Mouse (Mus musculus) hindbrain, embryonic 16.5 days (tissue): Measurements from ENCODE around the gene Zrsr2. TPM values are rescaled to one million over a fixed set of nuclear protein-coding genes. Genes with fewer than 3 reads are reported as not detected.

Source experiments
- ATAC-seq: fragments of 200-750 bp; cut with Nextera tagmentation; 2 replicates; pipeline ENCODE4 v1.8.0; 2017; ENCODE audit warnings: moderate TSS enrichment, moderate library complexity
- H3K27ac ChIP-seq: fragments of 300-500 bp; sonication (generic); 2 replicates; pipeline ENCODE4 v1.5.1; 2014; ENCODE audit warnings: low read depth, mild to moderate bottlenecking, control low read depth, low read length, moderate library complexity
- H3K27me3 ChIP-seq: fragments of 300-500 bp; sonication (generic); replicated peaks from 2 replicates; pipeline ENCODE4 v1.6.1; 2014; ENCODE audit warnings: low read length; ENCODE audit not compliant: control insufficient read depth, insufficient read depth
- H3K36me3 ChIP-seq: fragments of 300-500 bp; sonication (generic); 2 replicates; pipeline ENCODE4 v1.6.1; 2014; ENCODE audit warnings: mild to moderate bottlenecking, low read length, moderate library complexity, mixed read lengths; ENCODE audit not compliant: control insufficient read depth, insufficient read depth
- H3K4me1 ChIP-seq: fragments of 300-500 bp; sonication (generic); 2 replicates; pipeline ENCODE4 v1.6.1; 2014; ENCODE audit warnings: low read depth, low read length; ENCODE audit not compliant: control insufficient read depth, insufficient read depth
- H3K4me2 ChIP-seq: fragments of 300-500 bp; sonication (generic); 2 replicates; pipeline ENCODE4 v1.6.1; 2014; ENCODE audit warnings: mild to moderate bottlenecking, low read length, control low read depth, moderate library complexity
- H3K4me3 ChIP-seq: fragments of 300-500 bp; sonication (generic); 2 replicates; pipeline ENCODE4 v1.5.1; 2014; ENCODE audit warnings: mild to moderate bottlenecking, low read length, control low read depth, moderate library complexity
- H3K9ac ChIP-seq: fragments of 300-500 bp; sonication (generic); 2 replicates; pipeline ENCODE4 v1.6.1; 2014; ENCODE audit warnings: low read depth, mild to moderate bottlenecking, control low read depth, low read length, moderate library complexity
- H3K9me3 ChIP-seq: fragments of 300-500 bp; sonication (generic); 2 replicates; pipeline ENCODE4 v1.6.1; 2014; ENCODE audit warnings: mild to moderate bottlenecking, low read length, moderate library complexity; ENCODE audit not compliant: control insufficient read depth
- WGBS: fragments of 180-500 bp; shearing (Covaris S2); extraction: QIAGEN DNeasy Blood & Tissue Kit; methylation state at CpG from one replicate; pipeline ENCODE4 v1.1.7; 2014; 5-methylcytosine and 5-hydroxymethylcytosine counted together
- polyA plus RNA-seq: library from polyadenylated mRNA; unstranded; fragments of >200 nt; fragmentation: Nextera tagmentation; extraction: Ambion mirVana; gene quantifications from 2 replicates; pipeline ENCODE4 v1.2.1, GENCODE M21; 2015

Gene Zrsr2
- polyA plus RNA-seq, 1 experiment from 2014 or later, result 60.1 TPM

- H3K36me3 ChIP-seq, result no peaks in the 10 kb centered on the region; the same call in 1 of the 2 replicates
- no peak overlapping the region for H3K27ac ChIP-seq
- H3K4me2 ChIP-seq, result peak overlapping the region; percentile 64
- peak overlapping the region; percentile 83 for H3K9ac ChIP-seq
- 39% methylated on average over 12 of the region's 12 CpGs for WGBS
- 0 out of 2 replicates have a peak, but pooled peaks have one; percentile 1 for ATAC-seq
- no peaks in the 10 kb centered on the region for H3K9me3 ChIP-seq
- H3K27me3 ChIP-seq, result no peaks in the 10 kb centered on the region
- no peaks in the 10 kb centered on the region for H3K4me1 ChIP-seq
- H3K4me3 ChIP-seq, result peak overlapping the region; percentile 67
Observed at GRCm38 (mm10) chrX:163957381-163957780, 1.1 kb downstream of the Zrsr2 start.

GRCm38 (mm10) chrX:163951618-163952017, 6.8 kb downstream of the Zrsr2 start:
- H3K27ac ChIP-seq, result no peak overlapping the region
- H3K4me1 ChIP-seq, result no peaks in the 10 kb centered on the region
- H3K4me2 ChIP-seq, result no peak overlapping the region
- peaks cover 5% of the 10 kb centered on the region; the same call in 1 of the 2 replicates for H3K36me3 ChIP-seq
- H3K9me3 ChIP-seq, result no peaks in the 10 kb centered on the region
- H3K27me3 ChIP-seq, result no peaks in the 10 kb centered on the region
- H3K4me3 ChIP-seq, result no peak overlapping the region
- ATAC-seq, result no peak
- H3K9ac ChIP-seq, result no peak overlapping the region
- 86% methylated on average over 1 of the region's 1 CpGs for WGBS

GRCm38 (mm10) chrX:163944381-163944780, 14.1 kb downstream of the Zrsr2 start:
- Histone ChIP-seq H3K4me3 (no peak overlapping the region), H3K4me2 (no peak overlapping the region), H3K9me3 (no peaks in the 10 kb centered on the region), H3K36me3 (peaks cover 4% of the 10 kb centered on the region), H3K27ac (no peak overlapping the region), H3K27me3 (no peaks in the 10 kb centered on the region), H3K4me1 (no peaks in the 10 kb centered on the region), H3K9ac (no peak overlapping the region)
- 78% methylated on average over 3 of the region's 3 CpGs for WGBS
- no peak for ATAC-seq

GRCm38 (mm10) chrX:163938587-163938986, 19.9 kb downstream of the Zrsr2 start:
- WGBS, result 94% methylated on average over 6 of the region's 6 CpGs
- no peak overlapping the region for H3K9ac ChIP-seq
- no peak overlapping the region for H3K27ac ChIP-seq
- no peak for ATAC-seq
- H3K4me2 ChIP-seq, result no peak overlapping the region
- H3K36me3 ChIP-seq, result peaks cover 4% of the 10 kb centered on the region
- no peaks in the 10 kb centered on the region for H3K4me1 ChIP-seq
- no peaks in the 10 kb centered on the region for H3K9me3 ChIP-seq
- H3K4me3 ChIP-seq, result no peak overlapping the region
- no peaks in the 10 kb centered on the region for H3K27me3 ChIP-seq

- no peak for ATAC-seq
- Histone ChIP-seq H3K4me2 (no peak overlapping the region), H3K9me3 (no peaks in the 10 kb centered on the region), H3K27me3 (no peaks in the 10 kb centered on the region), H3K4me1 (no peaks in the 10 kb centered on the region), H3K36me3 (no peaks in the 10 kb centered on the region), H3K9ac (no peak overlapping the region), H3K27ac (no peak overlapping the region), H3K4me3 (no peak overlapping the region)
- 81% methylated on average over 8 of the region's 8 CpGs for WGBS
Observed at GRCm38 (mm10) chrX:163934731-163935130, 23.7 kb downstream of the Zrsr2 start.

- no peaks in the 10 kb centered on the region for H3K36me3 ChIP-seq
- no peaks in the 10 kb centered on the region for H3K4me1 ChIP-seq
- H3K27ac ChIP-seq, result no peak overlapping the region
- no peak for ATAC-seq
- H3K4me3 ChIP-seq, result no peak overlapping the region
- H3K9me3 ChIP-seq, result no peaks in the 10 kb centered on the region
- no peaks in the 10 kb centered on the region for H3K27me3 ChIP-seq
- no peak overlapping the region for H3K4me2 ChIP-seq
- no peak overlapping the region for H3K9ac ChIP-seq
Observed at GRCm38 (mm10) chrX:163929550-163929949, 28.9 kb downstream of the Zrsr2 start.

GRCm38 (mm10) chrX:163912791-163913190, 45.7 kb downstream of the Zrsr2 start:
- ATAC-seq, result no peak
- H3K9me3 ChIP-seq, result no peaks in the 10 kb centered on the region; the same call in 1 of the 2 replicates
- no peaks in the 10 kb centered on the region for H3K27me3 ChIP-seq
- H3K36me3 ChIP-seq, result no peaks in the 10 kb centered on the region
- H3K9ac ChIP-seq, result no peak overlapping the region
- no peak overlapping the region for H3K4me3 ChIP-seq
- no peak overlapping the region for H3K4me2 ChIP-seq
- no peaks in the 10 kb centered on the region for H3K4me1 ChIP-seq
- no peak overlapping the region for H3K27ac ChIP-seq

GRCm38 (mm10) chrX:163909381-163909780, 49.1 kb downstream of the Zrsr2 start:
- H3K36me3 ChIP-seq, result no peaks in the 10 kb centered on the region
- no peaks in the 10 kb centered on the region; the same call in 1 of the 2 replicates for H3K27me3 ChIP-seq
- H3K9me3 ChIP-seq, result no peaks in the 10 kb centered on the region; the same call in 1 of the 2 replicates
- peak overlapping the region; percentile 57 for H3K4me2 ChIP-seq
- peak overlapping the region; percentile 71 for H3K9ac ChIP-seq
- peak overlapping the region; percentile 69 for H3K4me3 ChIP-seq
- peak; percentile 14 for ATAC-seq
- peak overlapping the region; percentile 88 for H3K27ac ChIP-seq
- 24% methylated on average over 8 of the region's 34 CpGs for WGBS
- H3K4me1 ChIP-seq, result no peaks in the 10 kb centered on the region

- H3K27me3 ChIP-seq, result no peaks in the 10 kb centered on the region; the same call in 1 of the 2 replicates
- no peaks in the 10 kb centered on the region; the same call in 1 of the 2 replicates for H3K9me3 ChIP-seq
- peak within 1 kb of the TSS; percentile 57 for H3K4me2 ChIP-seq
- H3K36me3 ChIP-seq, result no peaks in the 10 kb centered on the region
- peak within 1 kb of the TSS; percentile 92 for H3K27ac ChIP-seq
- H3K9ac ChIP-seq, result peak within 1 kb of the TSS; percentile 71
- peak within 1 kb of the TSS; percentile 69 for H3K4me3 ChIP-seq
- ATAC-seq, result peak; percentile 100
- no peaks in the 10 kb centered on the region for H3K4me1 ChIP-seq
- WGBS, result 14% methylated on average over 59 of the region's 80 CpGs
Observed at GRCm38 (mm10) chrX:163908337-163909250, 49.9 kb downstream of the Zrsr2 start, which contains the start of gene Ap1s2. Gene Ap1s2 (plus strand): TSS chrX:163909017.
